Comparison of ENCODE assay signal across 16 mouse cellular contexts in the genomic region with DNA sequence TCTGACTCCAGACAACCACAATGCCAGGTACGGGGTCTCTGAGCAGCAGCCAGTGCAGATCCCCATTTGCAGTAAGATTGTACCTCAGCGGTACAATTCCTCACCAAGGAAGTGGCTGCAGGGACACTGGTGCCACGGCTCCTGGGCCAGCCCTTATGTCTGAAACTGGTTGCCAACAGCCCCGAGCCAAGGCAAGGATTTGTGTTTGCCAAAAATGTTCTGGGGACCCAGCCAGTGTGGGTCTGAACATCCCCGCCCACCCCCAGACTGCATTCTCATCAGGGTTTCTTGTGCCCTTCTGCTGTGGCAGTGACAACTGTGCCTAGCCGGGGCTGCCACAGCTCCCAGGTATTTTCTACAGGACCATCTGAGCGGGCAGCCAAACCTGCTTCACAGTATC. TPM values are rescaled to one million over a fixed set of nuclear protein-coding genes. Genes with fewer than 3 reads are reported as not detected.
A peak's percentile ranks its signal among the peaks of the same experiment; 100 is the strongest.
DNase-seq lines count a peak whose midpoint lies in the region; TF ChIP-seq lines count a peak whose summit lies in the region.
"Had no signal": no experiment of that assay in that cellular context is flagged by ENCODE, and none has a peak within 500 bp of the region (broad histone marks: within the 10 kb centered on the region; RNA-seq: fewer than 3 reads in every experiment).

No protein-coding gene starts in this region.

- no peak overlapping the region; the same call in 1 of the 2 replicates for H3K4me3 ChIP-seq in layer of hippocampus, adult 2 months
- H3K4me3 ChIP-seq: forebrain, embryonic 12.5 days; heart, embryonic 13.5 days; hindbrain, embryonic 12.5 days had no signal

- peak overlapping the region; percentile 49; the same call in 1 of the 2 replicates for H3K27ac ChIP-seq in layer of hippocampus, adult 2 months
- H3K27ac ChIP-seq: embryonic facial prominence, embryonic 12.5 days; forebrain, embryonic 12.5 days; heart, embryonic 13.5 days; hindbrain, embryonic 12.5 days had no signal

- peak; percentile 83 to 85 for DNase-seq in cerebellum, postnatal 14 days
- DNase-seq in cerebellum, postnatal 36 days: no peak
- peak; percentile 57 to 63 for DNase-seq in layer of hippocampus, adult 2 months (ENCODE audit: low spot score in 2 of 2)
- DNase-seq in layer of hippocampus, adult 11-12 months (ENCODE audit: low spot score): no peak
- DNase-seq in right cerebral cortex, postnatal 10 days (ENCODE audit: low spot score in 2 of 2): peak; percentile 73 to 76
- no peak for DNase-seq in right cerebral cortex, postnatal 14 days
- DNase-seq: adrenal gland, adult 2 months; adrenal gland, postnatal 25 days; cerebellum, adult 18-20 months; gastrocnemius, postnatal 25 days; heart, postnatal 4 days had no signal

- TF ChIP-seq CTCF in layer of hippocampus, adult 2 months (conservative IDR thresholded peaks at IDR 0.05): no peak

RNA-seq across cellular contexts. Expression of a gene that starts 3.8 kb away (rescaled TPM):
- 10 to 100 TPM; 13.8 to 15.3 TPM for total RNA-seq in layer of hippocampus, adult 2 months (2021)

RNA-seq across cellular contexts. Expression of a gene that starts 3.8 kb away (rescaled TPM):
- total RNA-seq in layer of hippocampus, adult 2 months (2021): 10 to 100 TPM; 44.2 to 45.2 TPM

RNA-seq across cellular contexts. Expression of a gene that starts 4.5 kb away (rescaled TPM):
- 10 to 100 TPM; 35.8 to 41.0 TPM for total RNA-seq in layer of hippocampus, adult 2 months (2021)

RNA-seq across cellular contexts. Expression of a gene that starts 8.9 kb away (rescaled TPM):
- total RNA-seq in layer of hippocampus, adult 2 months (2021): 1 to 10 TPM; 4.7 to 5.7 TPM
- total RNA-seq: gastrocnemius, postnatal 25 days; granulocyte monocyte progenitor cell, adult 5-6 weeks had no signal

RNA-seq across cellular contexts. Expression of a gene that starts 13.1 kb away (rescaled TPM):
- total RNA-seq in layer of hippocampus, adult 2 months (2021): 10 to 100 TPM; 16.2 to 17.6 TPM

Comparison
In these comparisons a context has a peak if more than half of its experiments do, and no peak if none do; other contexts are left out.
1. DNase-seq: peak in cerebellum, postnatal 14 days (2 of 2), layer of hippocampus, adult 2 months (2 of 2) and right cerebral cortex, postnatal 10 days (2 of 2); none in cerebellum, postnatal 36 days (0 of 2), layer of hippocampus, adult 11-12 months (single experiment) and right cerebral cortex, postnatal 14 days (single experiment).